Mouse (Mus musculus) limb, embryonic 14.5 days (tissue): ENCODE measurements around the gene Trappc2l. TPM values are rescaled to one million over a fixed set of nuclear protein-coding genes. Genes with fewer than 3 reads are reported as not detected.

Experiments
- ATAC-seq: fragments of 200-750 bp; cut with Nextera tagmentation; 2 replicates; pipeline ENCODE4 v1.8.0; 2017; ENCODE audit warnings: low read depth, moderate number of reproducible peaks, moderate TSS enrichment; ENCODE audit not compliant: low FRiP score
- DNase-seq: peaks from one replicate; pipeline ENCODE4 v3.0.0-alpha.2; 2015; ENCODE audit warnings: low spot score
- H3K27ac ChIP-seq: fragments of 300-500 bp; sonication (generic); replicated peaks from 2 replicates; pipeline ENCODE4 v1.5.1; 2014; ENCODE audit warnings: low read depth, mild to moderate bottlenecking, low read length, moderate library complexity, mixed read lengths
- H3K27me3 ChIP-seq: fragments of 300-500 bp; sonication (generic); 2 replicates; pipeline ENCODE4 v1.6.1; 2014; ENCODE audit warnings: low read length, mixed read lengths; ENCODE audit not compliant: control insufficient read depth, insufficient read depth
- H3K36me3 ChIP-seq: fragments of 300-500 bp; sonication (generic); 2 replicates; pipeline ENCODE4 v1.6.1; 2014; ENCODE audit warnings: mild to moderate bottlenecking, low read length, moderate library complexity, mixed read lengths; ENCODE audit not compliant: control insufficient read depth, insufficient read depth
- H3K4me1 ChIP-seq: fragments of 300-500 bp; sonication (generic); 2 replicates; pipeline ENCODE4 v1.6.1; 2014; ENCODE audit warnings: antibody characterized with exemption, low read length, mixed read lengths; ENCODE audit not compliant: control insufficient read depth, insufficient read depth
- H3K4me2 ChIP-seq: fragments of 300-500 bp; sonication (generic); replicated peaks from 2 replicates; pipeline ENCODE4 v1.6.1; 2014; ENCODE audit warnings: low read depth, mild to moderate bottlenecking, low read length, moderate library complexity; ENCODE audit not compliant: severe bottlenecking
- H3K4me3 ChIP-seq: fragments of 300-500 bp; sonication (generic); replicated peaks from 2 replicates; pipeline ENCODE4 v1.5.1; 2014; ENCODE audit warnings: low read length
- H3K9ac ChIP-seq: fragments of 300-500 bp; sonication (generic); 2 replicates; pipeline ENCODE4 v1.6.1; 2014; ENCODE audit warnings: mild to moderate bottlenecking, low read depth, low read length, moderate library complexity; ENCODE audit not compliant: severe bottlenecking
- H3K9me3 ChIP-seq: fragments of 300-500 bp; sonication (generic); 2 replicates; pipeline ENCODE4 v1.6.1; 2016; ENCODE audit warnings: low read length; ENCODE audit not compliant: control insufficient read depth
- POLR2A ChIP-seq: fragments of 200-500 bp; IDR thresholded peaks from 2 replicates; pipeline ENCODE4 v1.8.0; 2012; ENCODE audit warnings: inconsistent platforms, mild to moderate bottlenecking, moderate library complexity, borderline replicate concordance; ENCODE audit not compliant: insufficient read depth, insufficient read length; ENCODE audit errors: extremely low read depth
- WGBS: fragments of 180-500 bp; shearing (Covaris S2); extraction: QIAGEN DNeasy Blood & Tissue Kit; methylation state at CpG from one replicate; pipeline ENCODE4 v1.1.7; 2014; 5-methylcytosine and 5-hydroxymethylcytosine counted together
- polyA plus RNA-seq, 2 experiments: library from polyadenylated mRNA; depleted of rRNA in 1 of 2; stranded (reverse) in 1 of 2; unstranded in 1 of 2; fragments of >200 nt; fragmentation: Nextera tagmentation in 1 of 2; extraction: Ambion mirVana in 1 of 2; gene quantifications; 2 replicates each; pipeline versions ENCODE4 v1.2.1 to v1.2.3; 2012 to 2014

Gene Trappc2l
- polyA plus RNA-seq, 2 experiments = 70.2 to 129 TPM

GRCm38 (mm10) chr8:122568109-122568504 is 43.3 kb upstream of the Trappc2l start:
- H3K4me2 ChIP-seq = peak overlapping the region; percentile 84
- H3K4me1 ChIP-seq = peaks cover 19% of the 10 kb centered on the region
- H3K27ac ChIP-seq = peak overlapping the region; percentile 85
- TF ChIP-seq POLR2A = no peak
- WGBS = 0% methylated on average over 34 of the region's 34 CpGs
- H3K4me3 ChIP-seq = peak overlapping the region; percentile 93
- H3K36me3 ChIP-seq = peaks cover 42% of the 10 kb centered on the region
- H3K9me3 ChIP-seq = no peaks in the 10 kb centered on the region
- DNase-seq = no peak
- ATAC-seq = peak; percentile 13
- H3K27me3 ChIP-seq = no peaks in the 10 kb centered on the region
- H3K9ac ChIP-seq = peak overlapping the region; percentile 94

DNA sequence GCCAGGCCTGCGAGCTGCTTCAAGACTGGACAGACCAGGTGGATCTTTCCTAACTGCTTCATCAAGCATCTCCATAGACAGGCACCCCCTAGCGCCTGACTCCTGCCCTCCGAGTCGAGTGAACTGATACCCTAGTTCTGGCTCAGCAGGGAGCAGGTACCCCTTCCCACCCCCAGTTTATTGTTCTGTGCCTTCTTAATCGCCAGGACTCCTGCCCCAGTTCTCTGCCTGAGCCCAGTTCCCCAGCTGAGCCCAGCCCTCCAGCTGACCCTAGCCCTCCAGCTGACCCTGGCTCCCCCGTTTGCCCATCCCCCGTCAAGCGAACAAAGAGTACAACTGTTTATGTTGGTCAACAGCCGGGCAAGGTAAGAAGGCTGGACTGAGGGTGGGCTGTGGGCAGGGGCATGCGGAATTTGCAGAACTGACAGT is 42.5 kb upstream of the Trappc2l start:
- H3K4me2 ChIP-seq = peak overlapping the region; percentile 84
- 12% methylated on average over 10 of the region's 10 CpGs for WGBS
- peaks cover 50% of the 10 kb centered on the region for H3K36me3 ChIP-seq
- DNase-seq (no peak), ATAC-seq (no peak)
- no peaks in the 10 kb centered on the region for H3K27me3 ChIP-seq
- no peaks in the 10 kb centered on the region for H3K9me3 ChIP-seq
- 0 out of 2 replicates have a peak overlapping the region, but pooled peaks have one; percentile 8 for H3K27ac ChIP-seq
- peaks cover 19% of the 10 kb centered on the region for H3K4me1 ChIP-seq
- peak overlapping the region; percentile 94 for H3K9ac ChIP-seq
- TF ChIP-seq POLR2A = no peak
- peak overlapping the region; percentile 93 for H3K4me3 ChIP-seq

- TF ChIP-seq POLR2A = no peak
- Histone ChIP-seq H3K36me3 (peaks cover 54% of the 10 kb centered on the region), H3K9me3 (no peaks in the 10 kb centered on the region), H3K27ac (0 out of 2 replicates have a peak overlapping the region, but pooled peaks have one; percentile 8), H3K4me2 (peak overlapping the region; percentile 84), H3K4me1 (peaks cover 19% of the 10 kb centered on the region), H3K4me3 (peak overlapping the region; percentile 93), H3K27me3 (no peaks in the 10 kb centered on the region), H3K9ac (peak overlapping the region; percentile 94)
- 72% methylated on average over 9 of the region's 9 CpGs for WGBS
- ATAC-seq = no peak
- DNase-seq = no peak
Measured at GRCm38 (mm10) chr8:122569329-122569728, 42.1 kb upstream of the Trappc2l start.

GRCm38 (mm10) chr8:122569996-122570395 is 41.4 kb upstream of the Trappc2l start:
- no peak for ATAC-seq
- WGBS = 92% methylated on average over 16 of the region's 16 CpGs
- Histone ChIP-seq H3K27me3 (no peaks in the 10 kb centered on the region), H3K36me3 (peaks cover 59% of the 10 kb centered on the region), H3K4me3 (peak overlapping the region; percentile 93; the same call in 1 of the 2 replicates), H3K4me2 (no peak overlapping the region), H3K9ac (no peak overlapping the region), H3K27ac (no peak overlapping the region), H3K4me1 (peaks cover 20% of the 10 kb centered on the region), H3K9me3 (no peaks in the 10 kb centered on the region)
- DNase-seq = no peak
- TF ChIP-seq POLR2A = no peak

DNA sequence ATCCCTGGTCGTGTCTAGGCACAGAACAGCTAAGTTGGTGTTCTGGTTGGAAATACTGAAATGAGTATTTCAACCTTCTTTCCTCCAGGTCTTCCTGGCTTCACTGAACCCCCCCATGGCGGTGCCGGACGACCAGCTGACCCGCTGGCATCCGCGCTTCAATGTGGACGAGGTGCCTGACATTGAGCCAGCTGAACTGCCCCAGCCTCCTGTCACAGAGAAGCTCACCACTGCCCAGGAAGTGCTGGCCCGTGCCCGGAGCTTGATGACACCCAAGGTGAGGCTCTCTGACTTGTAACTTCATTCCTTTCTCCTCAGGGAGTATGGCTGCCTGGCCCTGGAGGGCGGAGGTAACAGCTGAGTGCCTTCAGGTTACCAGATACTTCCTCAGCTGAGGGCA is 40.3 kb upstream of the Trappc2l start:
- Histone ChIP-seq H3K4me2 (no peak overlapping the region), H3K36me3 (peaks cover 62% of the 10 kb centered on the region)
- 89% methylated on average over 11 of the region's 11 CpGs for WGBS

GRCm38 (mm10) chr8:122571750-122572267 is 39.6 kb upstream of the Trappc2l start:
- Histone ChIP-seq H3K27me3 (no peaks in the 10 kb centered on the region), H3K27ac (no peak overlapping the region), H3K36me3 (peaks cover 62% of the 10 kb centered on the region), H3K4me3 (no peak overlapping the region), H3K4me1 (peaks cover 29% of the 10 kb centered on the region), H3K9me3 (no peaks in the 10 kb centered on the region), H3K4me2 (no peak overlapping the region), H3K9ac (no peak overlapping the region)
- ATAC-seq (no peak), DNase-seq (no peak)
- no peak for TF ChIP-seq POLR2A
- WGBS = 90% methylated on average over 17 of the region's 17 CpGs

More for the DNA sequence above, 40.3 kb upstream of the Trappc2l start:
- Histone ChIP-seq H3K27ac (no peak overlapping the region), H3K4me3 (no peak overlapping the region), H3K9me3 (no peaks in the 10 kb centered on the region), H3K27me3 (no peaks in the 10 kb centered on the region), H3K9ac (no peak overlapping the region), H3K4me1 (peaks cover 32% of the 10 kb centered on the region)
- no peak for DNase-seq
- no peak for TF ChIP-seq POLR2A
- no peak for ATAC-seq
